Mouse (Mus musculus): ENCODE data around the gene Snrk. TPM values are rescaled to one million over a fixed set of nuclear protein-coding genes. Genes with fewer than 3 reads are reported as not detected.

Snrk gene
- polyA plus RNA-seq, 1 experiment from 2014 or later: 39.3 TPM

DNA sequence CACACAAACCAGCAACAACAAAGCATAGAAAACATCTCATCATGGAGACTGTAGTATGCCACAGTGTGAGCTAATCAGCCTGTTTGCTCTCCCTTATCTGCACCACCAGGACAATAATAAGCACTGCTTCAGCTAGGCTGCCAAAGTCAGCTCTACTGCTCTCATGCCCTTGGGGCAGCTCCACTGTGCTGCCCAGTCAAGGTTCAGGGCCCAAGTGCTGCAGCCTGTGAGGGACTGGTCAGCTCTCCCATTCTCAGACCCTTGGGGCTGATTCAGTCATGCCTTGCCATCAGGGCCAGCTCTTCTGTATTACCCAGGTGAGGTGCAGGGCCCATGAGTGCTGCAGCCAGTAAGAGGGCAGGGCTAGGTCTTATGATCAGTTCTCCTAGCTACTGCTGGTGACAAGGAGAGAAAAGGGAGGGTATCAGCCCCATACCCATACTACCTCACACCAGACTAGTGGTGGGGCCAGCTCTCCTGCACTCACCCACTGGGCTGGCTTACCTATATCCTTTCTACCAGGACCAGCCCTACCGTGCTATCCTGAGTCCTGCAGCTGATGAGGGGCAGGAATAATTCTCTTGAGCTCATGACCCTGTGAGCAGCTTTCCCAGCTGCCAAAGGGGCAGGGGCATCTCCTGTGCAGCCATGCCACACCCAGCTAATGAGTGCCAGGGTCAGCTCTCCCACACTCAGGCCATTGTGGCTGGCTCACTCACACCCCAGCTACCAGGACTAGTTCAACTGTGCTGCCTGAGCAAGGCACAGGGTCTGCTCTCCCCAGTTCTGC, 18.2 kb downstream of the Snrk start:
- 74% methylated on average over 1 of the region's 1 CpGs for WGBS
- H3K4me1 ChIP-seq: peaks cover 33% of the 10 kb centered on the region
- H3K4me3 ChIP-seq: no peak overlapping the region
- no peaks in the 10 kb centered on the region for H3K27me3 ChIP-seq (ENCODE audit: insufficient read depth, poor library complexity, severe bottlenecking)
- peaks cover 15% of the 10 kb centered on the region for H3K36me3 ChIP-seq
- peak; percentile 74 for DNase-seq (ENCODE audit: low spot score)
- H3K9me3 ChIP-seq: no peaks in the 10 kb centered on the region
- peak overlapping the region; percentile 29; the same call in 1 of the 2 replicates for H3K27ac ChIP-seq

DNA sequence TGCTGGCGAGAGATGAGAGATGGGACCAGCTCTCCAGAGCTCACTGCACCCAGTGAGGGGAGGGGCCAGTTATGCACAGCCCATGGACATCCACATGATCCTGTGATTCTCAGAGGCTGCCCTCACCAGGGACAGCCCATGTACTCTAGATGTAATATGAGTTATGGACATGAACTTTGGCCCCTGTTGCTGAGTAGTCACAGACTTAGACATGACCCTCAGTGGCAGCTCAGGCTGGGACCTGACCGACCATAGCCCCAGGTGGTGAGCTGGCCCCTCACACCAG, 18.8 kb downstream of the Snrk start:
- DNase-seq (ENCODE audit: low spot score): peak; percentile 67
- H3K36me3 ChIP-seq: peaks cover 15% of the 10 kb centered on the region
- WGBS: 71% methylated on average over 2 of the region's 2 CpGs
- H3K4me3 ChIP-seq: no peak overlapping the region
- no peak overlapping the region for H3K27ac ChIP-seq
- no peaks in the 10 kb centered on the region for H3K9me3 ChIP-seq
- no peaks in the 10 kb centered on the region for H3K27me3 ChIP-seq (ENCODE audit: insufficient read depth, poor library complexity, severe bottlenecking)
- peaks cover 32% of the 10 kb centered on the region for H3K4me1 ChIP-seq

DNA sequence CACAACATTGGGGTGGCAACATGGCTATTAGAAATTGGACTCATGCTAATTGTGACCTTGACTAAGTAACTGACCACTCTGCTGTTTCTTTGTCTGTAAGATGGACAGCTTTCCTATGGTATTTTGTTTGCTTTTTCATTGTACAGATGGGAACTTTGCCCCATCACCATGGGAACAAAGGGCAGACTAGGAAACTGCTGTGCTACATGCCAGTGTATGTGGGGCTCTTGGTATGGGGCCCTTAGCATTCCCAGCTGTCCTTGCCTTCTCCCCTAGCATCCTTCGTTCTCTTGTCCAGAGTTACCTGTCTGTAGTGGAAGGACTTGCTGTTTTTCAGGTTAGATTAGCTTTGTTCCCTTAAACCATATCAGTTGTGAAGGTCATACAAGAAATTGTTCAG, 20.9 kb downstream of the Snrk start:
- Histone ChIP-seq H3K36me3 (peaks cover 14% of the 10 kb centered on the region), H3K27me3 (ENCODE audit: insufficient read depth, poor library complexity, severe bottlenecking) (no peaks in the 10 kb centered on the region), H3K9me3 (no peaks in the 10 kb centered on the region), H3K4me1 (peaks cover 37% of the 10 kb centered on the region), H3K27ac (no peak overlapping the region), H3K4me3 (no peak overlapping the region)
- peak; percentile 6 for DNase-seq (ENCODE audit: low spot score)
- WGBS: 79% methylated on average over 1 of the region's 1 CpGs

DNA sequence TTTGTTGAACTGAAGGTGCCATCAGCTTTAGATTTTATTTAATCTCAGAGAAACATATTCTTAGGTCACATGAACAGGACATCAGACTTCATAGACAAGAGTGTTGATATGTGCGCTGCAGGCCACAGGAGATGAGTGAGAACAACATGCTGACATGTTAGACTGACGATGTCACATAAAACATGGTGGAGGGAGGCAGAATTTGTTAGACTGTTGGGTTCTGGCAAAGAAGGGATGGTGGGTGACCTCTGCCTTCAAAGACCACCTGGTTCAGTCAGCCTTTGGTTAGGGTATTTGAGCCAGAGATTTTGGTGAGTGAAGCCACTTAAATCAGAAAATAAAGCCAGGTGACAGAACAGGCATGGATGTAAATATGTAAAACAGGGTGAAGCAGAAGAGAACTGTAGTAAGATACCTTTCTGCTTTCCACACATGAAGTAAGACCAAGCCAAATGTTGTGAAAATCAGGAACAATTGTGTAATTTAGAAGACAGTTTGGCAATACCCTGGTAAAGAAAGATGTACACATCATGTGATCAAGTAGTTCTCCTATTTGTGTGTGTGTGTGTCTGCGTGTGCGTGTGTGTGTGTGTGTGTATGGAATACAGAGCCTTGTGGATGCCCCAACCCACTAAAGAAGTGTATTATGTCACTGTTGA, 21.4 kb downstream of the Snrk start:
- no peaks in the 10 kb centered on the region for H3K27me3 ChIP-seq (ENCODE audit: insufficient read depth, poor library complexity, severe bottlenecking)
- no peak overlapping the region for H3K4me3 ChIP-seq
- peak; percentile 60 for DNase-seq (ENCODE audit: low spot score)
- WGBS: 88% methylated on average over 4 of the region's 4 CpGs
- no peaks in the 10 kb centered on the region for H3K9me3 ChIP-seq
- H3K27ac ChIP-seq: no peak overlapping the region
- H3K4me1 ChIP-seq: peaks cover 40% of the 10 kb centered on the region
- H3K36me3 ChIP-seq: peaks cover 17% of the 10 kb centered on the region

DNA sequence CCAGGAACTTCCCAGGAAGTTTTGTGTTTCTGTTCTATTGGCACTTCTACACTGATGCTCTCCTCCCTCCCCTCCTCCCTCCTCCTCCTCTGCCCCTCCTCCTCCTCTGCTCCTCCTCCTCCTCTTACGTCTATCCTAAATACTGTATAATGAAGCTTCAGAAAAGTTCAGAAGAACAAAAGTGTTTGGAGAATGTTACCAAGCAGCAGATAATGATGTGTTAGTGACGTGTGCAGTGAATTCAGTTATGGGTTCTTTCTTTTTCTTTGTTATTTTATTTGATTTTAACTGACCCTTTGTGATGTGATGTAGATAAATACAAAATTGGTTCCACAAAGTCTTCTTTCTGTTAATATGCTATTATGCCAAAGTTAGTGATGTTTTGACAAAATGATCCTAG, 22.2 kb downstream of the Snrk start:
- Histone ChIP-seq H3K27ac (no peak overlapping the region), H3K4me1 (peaks cover 40% of the 10 kb centered on the region), H3K36me3 (peaks cover 23% of the 10 kb centered on the region), H3K9me3 (no peaks in the 10 kb centered on the region), H3K27me3 (ENCODE audit: insufficient read depth, poor library complexity, severe bottlenecking) (no peaks in the 10 kb centered on the region), H3K4me3 (no peak overlapping the region)
- 45% methylated on average over 2 of the region's 2 CpGs for WGBS
- DNase-seq (ENCODE audit: low spot score): peak; percentile 35

DNA sequence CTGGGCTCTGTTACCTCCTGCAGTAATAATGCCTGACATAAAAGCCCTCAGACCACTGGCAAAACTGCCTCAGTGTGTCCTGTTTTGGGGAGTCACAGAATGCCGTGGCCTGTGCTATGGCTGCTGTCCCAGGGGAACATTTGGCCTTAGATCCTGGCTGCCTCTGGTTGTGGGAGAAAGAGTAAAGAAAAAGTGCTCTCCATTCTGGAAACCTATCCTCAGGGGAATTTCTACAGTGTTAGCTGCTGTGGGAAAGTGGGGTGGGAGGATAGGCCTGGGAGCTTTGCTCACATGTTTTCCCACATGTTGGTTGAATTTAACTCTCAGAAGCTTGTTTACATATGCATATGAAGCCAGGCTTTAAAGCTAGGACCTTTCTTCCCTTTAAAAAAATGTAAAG, 26.2 kb downstream of the Snrk start:
- no peaks in the 10 kb centered on the region for H3K9me3 ChIP-seq
- no peak overlapping the region for H3K4me3 ChIP-seq
- WGBS: 71% methylated on average over 1 of the region's 1 CpGs
- DNase-seq (ENCODE audit: low spot score): no peak
- H3K27me3 ChIP-seq (ENCODE audit: insufficient read depth, poor library complexity, severe bottlenecking): no peaks in the 10 kb centered on the region
- H3K4me1 ChIP-seq: peaks cover 38% of the 10 kb centered on the region
- no peak overlapping the region for H3K27ac ChIP-seq
- H3K36me3 ChIP-seq: peaks cover 28% of the 10 kb centered on the region

DNA sequence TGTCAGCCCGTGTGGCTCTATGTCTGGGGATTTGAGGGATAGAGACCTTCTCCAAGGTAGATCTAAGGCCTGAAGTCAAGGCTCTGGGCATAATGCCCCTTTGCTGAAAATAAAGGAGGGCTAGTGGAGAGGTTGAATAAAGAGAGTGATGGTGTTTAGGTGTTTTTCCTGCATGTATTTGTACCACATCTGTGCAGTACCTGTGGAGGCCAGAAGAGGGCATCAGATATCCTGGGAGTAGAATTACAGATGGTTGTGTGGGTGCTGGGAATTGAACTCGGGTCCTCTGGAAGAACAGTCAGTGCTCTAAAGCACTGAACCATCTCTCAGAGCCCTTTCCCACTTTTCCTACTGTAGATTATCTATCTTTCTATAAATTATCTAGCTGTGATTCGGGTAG, 27.7 kb downstream of the Snrk start:
- peaks cover 28% of the 10 kb centered on the region for H3K36me3 ChIP-seq
- no peak overlapping the region for H3K27ac ChIP-seq
- no peak overlapping the region for H3K4me3 ChIP-seq
- no peaks in the 10 kb centered on the region for H3K9me3 ChIP-seq
- H3K4me1 ChIP-seq: peaks cover 31% of the 10 kb centered on the region
- DNase-seq (ENCODE audit: low spot score): no peak
- WGBS: 92% methylated on average over 3 of the region's 3 CpGs
- no peaks in the 10 kb centered on the region for H3K27me3 ChIP-seq (ENCODE audit: insufficient read depth, poor library complexity, severe bottlenecking)

DNA sequence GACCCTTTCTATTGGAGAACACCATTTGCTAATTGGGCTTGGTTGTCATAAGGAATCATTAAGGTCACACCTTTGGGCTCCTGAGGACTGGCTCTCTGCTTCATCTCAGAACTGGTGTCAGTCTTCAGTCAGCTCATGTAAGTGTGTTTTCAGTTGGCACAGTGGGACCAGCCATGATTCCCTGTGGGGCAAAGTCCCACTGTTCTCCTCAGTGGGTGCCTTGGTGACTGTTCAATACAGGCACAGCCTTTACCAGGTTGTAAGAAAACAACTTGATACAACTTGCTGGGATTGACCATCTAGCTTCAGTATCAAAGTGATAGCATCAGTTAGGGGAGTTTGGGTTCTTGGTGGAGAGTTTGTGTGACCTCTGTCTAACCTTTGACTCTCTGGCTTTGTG, 28.6 kb downstream of the Snrk start:
- H3K4me3 ChIP-seq: no peak overlapping the region
- H3K4me1 ChIP-seq: peaks cover 24% of the 10 kb centered on the region
- H3K9me3 ChIP-seq: no peaks in the 10 kb centered on the region
- H3K27me3 ChIP-seq (ENCODE audit: insufficient read depth, poor library complexity, severe bottlenecking): no peaks in the 10 kb centered on the region
- H3K27ac ChIP-seq: no peak overlapping the region
- no peak for DNase-seq (ENCODE audit: low spot score)
- peaks cover 28% of the 10 kb centered on the region for H3K36me3 ChIP-seq

DNA sequence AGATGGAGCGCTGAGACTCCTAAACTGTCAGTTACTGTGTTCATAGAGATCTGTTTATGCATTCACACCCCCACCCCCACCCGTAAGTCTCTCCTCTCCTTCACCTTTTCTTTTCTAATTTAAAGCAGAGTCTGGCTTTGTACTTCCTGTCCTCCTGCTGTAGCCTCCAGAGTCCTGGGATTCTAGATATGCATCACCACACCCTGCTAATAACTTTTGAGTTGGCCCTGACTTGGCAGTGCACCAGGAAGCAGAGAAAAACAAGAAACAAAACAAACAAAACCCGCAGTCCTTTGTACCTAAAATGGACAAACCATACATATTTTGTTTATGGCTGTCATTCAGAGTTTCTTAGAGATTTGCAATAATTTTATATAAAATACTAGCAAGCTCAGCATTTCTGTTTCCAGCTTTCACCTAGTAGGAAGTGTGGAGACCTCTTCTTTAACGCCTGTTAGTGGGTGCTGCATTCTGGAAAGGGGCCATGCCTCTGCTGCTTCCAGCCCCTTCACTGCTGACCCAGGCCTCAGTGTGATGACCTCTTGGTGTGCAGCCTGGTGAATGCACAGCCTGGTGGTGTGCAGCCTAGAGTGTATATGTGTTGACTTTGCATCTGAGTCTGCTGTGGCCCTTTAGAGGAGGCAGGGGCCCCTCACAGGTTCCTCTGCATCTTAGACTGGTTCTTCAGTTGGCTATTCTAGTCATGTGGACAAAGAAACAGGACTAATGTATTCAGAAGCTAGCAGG, 29.2 kb downstream of the Snrk start:
- H3K27me3 ChIP-seq (ENCODE audit: insufficient read depth, poor library complexity, severe bottlenecking): no peaks in the 10 kb centered on the region
- H3K4me3 ChIP-seq: no peak overlapping the region
- H3K36me3 ChIP-seq: peaks cover 28% of the 10 kb centered on the region
- H3K4me1 ChIP-seq: peaks cover 24% of the 10 kb centered on the region; the same call in 1 of the 2 replicates
- H3K27ac ChIP-seq: no peak overlapping the region
- H3K9me3 ChIP-seq: no peaks in the 10 kb centered on the region
- 82% methylated on average over 4 of the region's 4 CpGs for WGBS
- DNase-seq (ENCODE audit: low spot score): no peak

DNA sequence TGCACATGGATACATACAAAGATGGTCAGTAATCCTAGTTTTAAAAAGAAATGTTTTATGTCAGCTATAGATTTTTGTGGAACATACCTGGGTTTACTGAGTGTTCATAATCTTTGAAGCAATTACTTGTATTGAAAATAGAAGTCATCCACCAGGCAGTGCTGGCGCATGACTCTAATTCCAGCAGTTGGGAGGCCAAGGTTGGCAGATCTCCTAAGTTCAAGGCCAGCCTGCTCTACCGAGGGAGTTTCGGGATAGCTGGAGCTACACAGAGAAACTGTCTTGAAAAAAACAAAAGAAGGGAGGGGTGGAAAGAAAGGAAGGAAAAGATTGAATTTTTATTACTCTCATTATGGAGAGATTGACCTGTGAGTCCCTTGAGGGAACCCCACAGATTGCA, 31.3 kb downstream of the Snrk start:
- H3K36me3 ChIP-seq: peaks cover 31% of the 10 kb centered on the region
- DNase-seq (ENCODE audit: low spot score): no peak
- H3K4me1 ChIP-seq: peaks cover 18% of the 10 kb centered on the region
- 91% methylated on average over 3 of the region's 3 CpGs for WGBS
- H3K27ac ChIP-seq: no peak overlapping the region
- H3K27me3 ChIP-seq (ENCODE audit: insufficient read depth, poor library complexity, severe bottlenecking): no peaks in the 10 kb centered on the region
- H3K9me3 ChIP-seq: no peaks in the 10 kb centered on the region
- no peak overlapping the region for H3K4me3 ChIP-seq

DNA sequence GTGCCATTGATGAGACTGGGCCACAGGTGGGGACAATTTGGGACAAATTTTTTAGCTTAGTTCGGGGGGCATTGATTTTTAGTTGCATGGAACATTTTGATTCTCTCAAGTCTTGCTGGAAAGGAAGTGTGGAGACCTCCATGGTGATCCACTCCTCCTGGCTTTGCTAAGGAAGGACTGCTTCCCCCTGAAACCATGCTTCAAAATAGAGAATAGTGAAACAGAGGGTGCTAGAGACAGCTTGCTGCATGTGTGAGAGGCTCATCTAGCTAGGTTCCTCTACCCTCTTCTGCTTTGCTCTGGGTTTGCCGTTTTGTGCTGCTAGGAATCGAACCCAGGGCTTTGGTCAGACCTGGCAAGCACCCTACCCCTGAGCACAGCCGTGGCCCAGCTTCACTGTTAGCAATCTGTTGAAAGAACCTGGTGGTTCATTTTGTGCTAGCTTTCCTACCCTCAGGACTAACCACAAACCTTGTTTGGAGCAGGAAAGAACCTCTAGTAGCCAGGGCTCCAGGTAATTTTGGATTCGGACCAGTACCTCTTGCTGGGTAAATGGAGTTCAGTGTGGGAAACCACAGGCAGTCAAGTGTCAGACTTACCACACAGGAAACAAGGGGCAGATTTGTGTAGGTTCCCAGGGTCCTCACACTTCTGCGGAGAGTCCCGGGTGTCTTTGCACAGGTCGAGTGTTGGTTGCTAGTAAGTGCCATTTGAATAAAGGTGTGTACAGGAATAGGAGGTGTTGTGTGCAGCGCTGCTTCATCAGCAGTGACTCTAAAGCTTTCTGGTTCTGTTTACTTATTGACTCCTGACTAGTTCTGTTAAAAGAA, 33.1 kb downstream of the Snrk start:
- no peak overlapping the region for H3K27ac ChIP-seq
- H3K9me3 ChIP-seq: no peaks in the 10 kb centered on the region
- H3K36me3 ChIP-seq: peaks cover 15% of the 10 kb centered on the region
- H3K27me3 ChIP-seq (ENCODE audit: insufficient read depth, poor library complexity, severe bottlenecking): no peaks in the 10 kb centered on the region
- 87% methylated on average over 9 of the region's 9 CpGs for WGBS
- peaks cover 25% of the 10 kb centered on the region for H3K4me1 ChIP-seq
- no peak for DNase-seq (ENCODE audit: low spot score)
- H3K4me3 ChIP-seq: no peak overlapping the region

DNA sequence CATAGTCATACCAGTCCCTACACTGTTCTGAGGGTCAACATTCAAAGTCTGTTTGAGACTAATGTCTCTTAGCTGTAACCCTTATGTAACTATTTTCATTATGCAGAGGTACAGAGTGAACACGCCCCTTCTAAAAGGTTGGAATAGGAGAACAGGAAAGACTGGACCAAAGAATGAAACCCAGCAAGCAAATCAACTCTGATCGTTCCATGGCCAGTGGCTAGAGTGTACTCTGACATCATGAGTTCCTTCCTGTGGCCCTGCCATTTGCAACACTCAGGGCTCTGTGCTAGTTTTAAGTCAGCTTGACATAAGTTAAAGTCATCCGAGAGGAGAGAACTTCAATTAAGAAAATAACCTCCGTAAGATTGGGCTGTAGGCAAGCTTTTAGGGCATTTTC, 35.0 kb downstream of the Snrk start:
- H3K36me3 ChIP-seq: peaks cover 24% of the 10 kb centered on the region
- no peak for DNase-seq (ENCODE audit: low spot score)
- peaks cover 18% of the 10 kb centered on the region for H3K4me1 ChIP-seq
- no peak overlapping the region for H3K27ac ChIP-seq
- WGBS: 86% methylated on average over 4 of the region's 4 CpGs
- H3K9me3 ChIP-seq: no peaks in the 10 kb centered on the region
- H3K4me3 ChIP-seq: no peak overlapping the region
- H3K27me3 ChIP-seq (ENCODE audit: insufficient read depth, poor library complexity, severe bottlenecking): no peaks in the 10 kb centered on the region
